Mouse (Mus musculus) CH12.LX (cell line): ENCODE measurements at regions not wholly inside any gene's neighbourhood (a gene's known extent, or its start where the extent isn't known, plus 50 kb on each side); places are given as distances from the start of the nearest gene placed in this dataset.

Experiments used
- DNase-seq: peaks from one replicate; pipeline ENCODE4 v3.0.0-alpha.2; 2013; ENCODE audit errors: extremely low read depth
- H3K27ac ChIP-seq: 2 replicates; pipeline ENCODE4 v1.5.1; 2012; ENCODE audit warnings: low read depth, mild to moderate bottlenecking, control low read depth, moderate library complexity; ENCODE audit not compliant: insufficient read depth
- H3K27me3 ChIP-seq: replicated peaks from 2 replicates; pipeline ENCODE3; 2012; ENCODE audit warnings: inconsistent platforms
- H3K36me3 ChIP-seq, 2 experiments: replicated peaks in 1 of 2; 2 replicates each; pipeline versions ENCODE3 to v1.6.1; 2012; ENCODE audit warnings: inconsistent platforms in 1 of 2, low read length in 1 of 2, mild to moderate bottlenecking in 1 of 2, mixed read lengths in 1 of 2, moderate library complexity in 1 of 2; ENCODE audit not compliant: control insufficient read depth in 1 of 2, insufficient read depth in 1 of 2
- H3K4me1 ChIP-seq, 2 experiments: 2 replicates each; pipeline ENCODE4 v1.6.1; 2012; ENCODE audit warnings: inconsistent platforms in 1 of 2, moderate library complexity in 1 of 2; ENCODE audit not compliant: insufficient read depth in 2 of 2, control insufficient read depth in 1 of 2
- H3K4me2 ChIP-seq: 2 replicates; pipeline ENCODE4 v1.6.1; 2012; ENCODE audit warnings: low read depth, mild to moderate bottlenecking, control low read depth; ENCODE audit not compliant: poor library complexity, insufficient read depth, severe bottlenecking
- H3K4me3 ChIP-seq, 3 experiments: fragments of 150-350 bp in 1 of 3; sonication (generic) in 1 of 3; replicated peaks in 1 of 3; 2 replicates each; pipeline versions ENCODE3 to v1.5.1; 2011 to 2012; ENCODE audit warnings: low read depth in 2 of 3, low read length in 2 of 3, mild to moderate bottlenecking in 2 of 3, moderate library complexity in 2 of 3, control low read depth in 1 of 3, improper control_type of control experiment in 1 of 3, inconsistent platforms in 1 of 3, mixed read lengths in 1 of 3; ENCODE audit not compliant: poor library complexity in 1 of 3
- H3K79me2 ChIP-seq: replicated peaks from 2 replicates; pipeline ENCODE4 v1.6.1; 2012; ENCODE audit warnings: mild to moderate bottlenecking, moderate library complexity; ENCODE audit not compliant: control insufficient read depth, poor library complexity, insufficient read depth, severe bottlenecking; ENCODE audit errors: extremely low read depth
- H3K9ac ChIP-seq: 2 replicates; pipeline ENCODE4 v1.6.1; 2012; ENCODE audit warnings: low read depth, mild to moderate bottlenecking, control low read depth, moderate library complexity; ENCODE audit not compliant: insufficient read depth
- H3K9me3 ChIP-seq: replicated peaks from 2 replicates; pipeline ENCODE3; 2012; ENCODE audit warnings: low read length, inconsistent platforms, mixed read lengths
- BHLHE40 ChIP-seq: IDR thresholded peaks from 2 replicates; pipeline ENCODE4 v1.6.1; 2011; ENCODE audit warnings: mild to moderate bottlenecking, low read depth, low read length, improper control_type of control experiment
- CHD1 ChIP-seq: IDR thresholded peaks from 2 replicates; pipeline ENCODE4 v1.6.1; 2012; ENCODE audit warnings: low read depth, low read length, improper control_type of control experiment, inconsistent platforms
- CHD2 ChIP-seq: IDR thresholded peaks from 2 replicates; pipeline ENCODE4 v1.6.1; 2011; ENCODE audit warnings: low read length, improper control_type of control experiment
- CTCF ChIP-seq, 2 experiments: IDR thresholded peaks in 1 of 2; conservative IDR thresholded peaks in 1 of 2; 2 replicates each; pipeline ENCODE4 v1.5.1; 2011 to 2012; ENCODE audit warnings: low read depth in 2 of 2, low read length in 2 of 2, improper control_type of control experiment in 1 of 2, inconsistent platforms in 1 of 2, mild to moderate bottlenecking in 1 of 2, moderate library complexity in 1 of 2
- E2F4 ChIP-seq: IDR thresholded peaks from 2 replicates; pipeline ENCODE4 v1.6.1; 2011; ENCODE audit warnings: low read depth, low read length, improper control_type of control experiment; ENCODE audit not compliant: insufficient replicate concordance
- EP300 ChIP-seq: IDR thresholded peaks from 2 replicates; pipeline ENCODE4 v1.6.1; 2011; ENCODE audit warnings: low read length, improper control_type of control experiment
- ETS1 ChIP-seq: conservative IDR thresholded peaks from 2 replicates; pipeline ENCODE4 v1.6.1; 2012; ENCODE audit warnings: low read depth, mild to moderate bottlenecking, inconsistent platforms, low read length, improper control_type of control experiment, moderate library complexity
- GABPA ChIP-seq: IDR thresholded peaks from 2 replicates; pipeline ENCODE4 v1.6.1; 2012; ENCODE audit warnings: low read depth, low read length, improper control_type of control experiment, inconsistent platforms; ENCODE audit not compliant: insufficient replicate concordance
- HCFC1 ChIP-seq: IDR thresholded peaks from 2 replicates; pipeline ENCODE4 v1.6.1; 2012; ENCODE audit warnings: low read depth, mild to moderate bottlenecking, inconsistent platforms, low read length, improper control_type of control experiment
- IRF4 ChIP-seq: IDR thresholded peaks from 2 replicates; pipeline ENCODE4 v1.6.1; 2014; ENCODE audit warnings: low read depth, mild to moderate bottlenecking, inconsistent platforms, low read length, improper control_type of control experiment
- JUN ChIP-seq: IDR thresholded peaks from 2 replicates; pipeline ENCODE4 v1.6.1; 2011; ENCODE audit warnings: low read depth, mild to moderate bottlenecking, low read length, improper control_type of control experiment, moderate library complexity; ENCODE audit not compliant: insufficient read depth
- JUND ChIP-seq: conservative IDR thresholded peaks from 2 replicates; pipeline ENCODE4 v1.6.1; 2011; ENCODE audit warnings: low read depth, low read length, improper control_type of control experiment
- KAT2A ChIP-seq: IDR thresholded peaks from 2 replicates; pipeline ENCODE4 v1.6.1; 2012; ENCODE audit warnings: low read length, improper control_type of control experiment, inconsistent platforms; ENCODE audit not compliant: insufficient replicate concordance
- MAX ChIP-seq: IDR thresholded peaks from 2 replicates; pipeline ENCODE4 v1.6.1; 2011; ENCODE audit warnings: low read length, improper control_type of control experiment
- MAZ ChIP-seq: IDR thresholded peaks from 2 replicates; pipeline ENCODE4 v1.6.1; 2012; ENCODE audit warnings: low read depth, mild to moderate bottlenecking, inconsistent platforms, low read length, improper control_type of control experiment, moderate library complexity
- MEF2A ChIP-seq: IDR thresholded peaks from 2 replicates; pipeline ENCODE4 v1.6.1; 2014; ENCODE audit warnings: low read depth, mild to moderate bottlenecking, inconsistent platforms, low read length, improper control_type of control experiment, borderline replicate concordance
- MXI1 ChIP-seq: IDR thresholded peaks from 2 replicates; pipeline ENCODE4 v1.6.1; 2011; ENCODE audit warnings: mild to moderate bottlenecking, low read depth, low read length, improper control_type of control experiment
- MYC ChIP-seq: IDR thresholded peaks from 2 replicates; pipeline ENCODE4 v1.6.1; 2011; ENCODE audit warnings: low read depth, mild to moderate bottlenecking, improper control_type of control experiment, low read length
- NELFE ChIP-seq: IDR thresholded peaks from 2 replicates; pipeline ENCODE4 v1.6.1; 2011; ENCODE audit warnings: low read depth, low read length, improper control_type of control experiment
- PAX5 ChIP-seq: IDR thresholded peaks from 2 replicates; pipeline ENCODE4 v1.6.1; 2012; ENCODE audit warnings: low read length, inconsistent platforms, mixed read lengths
- POLR2A ChIP-seq: IDR thresholded peaks from 2 replicates; pipeline ENCODE4 v1.6.1; 2011; ENCODE audit warnings: low read depth, mild to moderate bottlenecking, improper control_type of control experiment, low read length
- POLR2AphosphoS2 ChIP-seq: IDR thresholded peaks from 2 replicates; pipeline ENCODE4 v1.6.1; 2011; ENCODE audit warnings: low read depth, low read length, improper control_type of control experiment
- RAD21 ChIP-seq: IDR thresholded peaks from 2 replicates; pipeline ENCODE4 v1.6.1; 2011; ENCODE audit warnings: low read depth, mild to moderate bottlenecking, low read length, improper control_type of control experiment, moderate library complexity
- SIN3A ChIP-seq: IDR thresholded peaks from 2 replicates; pipeline ENCODE4 v1.6.1; 2012; ENCODE audit warnings: low read length, improper control_type of control experiment, inconsistent platforms
- SMC3 ChIP-seq: IDR thresholded peaks from 2 replicates; pipeline ENCODE4 v1.6.1; 2011; ENCODE audit warnings: low read depth, low read length, improper control_type of control experiment
- TCF12 ChIP-seq: IDR thresholded peaks from 2 replicates; pipeline ENCODE4 v1.6.1; 2014; ENCODE audit warnings: low read depth, mild to moderate bottlenecking, inconsistent platforms, low read length, improper control_type of control experiment
- UBTF ChIP-seq: IDR thresholded peaks from 2 replicates; pipeline ENCODE4 v1.6.1; 2012; ENCODE audit warnings: low read depth, mild to moderate bottlenecking, inconsistent platforms, low read length, improper control_type of control experiment, moderate library complexity
- USF1 ChIP-seq: IDR thresholded peaks from 2 replicates; pipeline ENCODE4 v1.6.1; 2014; ENCODE audit warnings: low read depth, mild to moderate bottlenecking, inconsistent platforms, low read length, improper control_type of control experiment
- USF2 ChIP-seq: conservative IDR thresholded peaks from 2 replicates; pipeline ENCODE4 v1.6.1; 2011; ENCODE audit warnings: low read depth, low read length, improper control_type of control experiment
- ZC3H11A ChIP-seq: IDR thresholded peaks from 2 replicates; pipeline ENCODE4 v1.6.1; 2012; ENCODE audit warnings: low read depth, mild to moderate bottlenecking, inconsistent platforms, low read length, improper control_type of control experiment
- ZKSCAN1 ChIP-seq: IDR thresholded peaks from 2 replicates; pipeline ENCODE4 v1.6.1; 2012; ENCODE audit warnings: low read depth, inconsistent platforms, low read length, improper control_type of control experiment, borderline replicate concordance
- ZMIZ1 ChIP-seq: IDR thresholded peaks from 2 replicates; pipeline ENCODE4 v1.6.1; 2012; ENCODE audit warnings: low read depth, mild to moderate bottlenecking, inconsistent platforms, low read length, improper control_type of control experiment
- ZNF384 ChIP-seq: IDR thresholded peaks from 2 replicates; pipeline ENCODE4 v1.6.1; 2012; ENCODE audit warnings: low read depth, low read length, improper control_type of control experiment, inconsistent platforms
- dilution Hi-C: fragments of 300-500 bp; cut with MboI; formaldehyde crosslinking; loops from 2 replicates; pipeline ENCODE4 v1.14.3; 2020; ENCODE audit warnings: low sequenced_read_pairs; ENCODE audit not compliant: extremely low pct_unique_long_range_greater_than_20kb, extremely low pct_ligation_motif_present
- in situ Hi-C: fragments of 300-500 bp; cut with MboI; formaldehyde crosslinking; loops from 3 replicates; pipeline ENCODE4 v1.14.3; 2019; ENCODE audit warnings: low sequenced_read_pairs, low pct_ligation_motif_present, low pct_unique_long_range_greater_than_20kb, mixed read lengths

DNA sequence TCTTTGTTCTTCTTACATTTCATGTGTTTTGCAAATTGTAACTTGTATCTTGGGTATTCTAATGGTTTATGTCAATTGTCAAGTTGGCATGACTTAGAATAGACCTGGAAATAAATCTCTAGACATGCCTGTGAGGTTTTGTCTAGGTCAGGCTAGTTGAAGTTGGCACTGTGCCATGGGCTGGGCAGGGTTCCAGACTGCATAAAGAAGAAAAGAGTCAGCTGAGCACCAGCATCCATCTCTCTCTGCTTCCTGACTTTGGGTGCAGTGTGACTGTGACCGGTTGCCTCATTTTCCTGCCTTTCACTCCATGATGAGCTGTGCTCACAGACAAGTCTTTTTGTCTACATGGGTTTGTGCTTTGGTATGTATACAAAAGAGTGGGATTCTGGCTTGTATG lies 91.9 kb upstream of the Lipc start:
- no peaks in the 10 kb centered on the region for H3K36me3 ChIP-seq
- no peak overlapping the region for H3K27ac ChIP-seq
- H3K4me3 ChIP-seq: no peak overlapping the region
- TF ChIP-seq BHLHE40: no peak
- TF ChIP-seq POLR2AphosphoS2: no peak
- no peak for TF ChIP-seq GABPA
- TF ChIP-seq EP300: no peak
- no peak for TF ChIP-seq UBTF
- TF ChIP-seq ZNF384: no peak
- TF ChIP-seq E2F4: no peak
- TF ChIP-seq CHD2: no peak
- TF ChIP-seq IRF4: no peak
- TF ChIP-seq POLR2A: no peak
- TF ChIP-seq NELFE: no peak
- no peak for TF ChIP-seq USF1
- no peaks in the 10 kb centered on the region for H3K79me2 ChIP-seq
- no peak overlapping the region for H3K4me2 ChIP-seq
- no peak overlapping the region for H3K9ac ChIP-seq
- no peaks in the 10 kb centered on the region for H3K27me3 ChIP-seq
- no peaks in the 10 kb centered on the region for H3K4me1 ChIP-seq
- dilution Hi-C loops (no loop called here), in situ Hi-C loops (no loop called here)
- no peaks in the 10 kb centered on the region for H3K9me3 ChIP-seq
- DNase-seq: no peak

DNA sequence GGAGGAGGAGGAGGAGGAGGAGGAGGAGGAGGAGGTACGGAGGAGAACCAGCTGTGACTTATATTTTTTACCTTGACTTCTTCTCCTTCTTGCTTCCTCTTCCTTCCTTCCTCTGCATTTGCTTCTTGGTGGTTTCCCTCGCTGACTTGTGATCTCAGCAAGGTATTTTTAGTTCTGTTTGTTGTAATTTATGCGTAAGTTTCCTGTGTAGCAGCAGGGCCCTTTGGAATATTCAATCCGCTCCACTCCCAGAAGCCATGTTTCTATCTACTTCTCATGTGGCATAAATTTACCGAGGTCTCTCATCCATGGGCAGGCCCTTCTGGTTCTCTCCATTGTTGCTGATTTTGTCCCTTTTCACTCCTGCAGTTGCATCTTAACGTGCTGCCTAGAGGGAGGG lies 83.3 kb upstream of the Lipc start:
- Histone ChIP-seq H3K36me3 (no peaks in the 10 kb centered on the region), H3K9ac (no peak overlapping the region), H3K27ac (0 out of 2 replicates have a peak overlapping the region, but pooled peaks have one; percentile 17), H3K4me1 (peaks cover 2 to 24% of the 10 kb centered on the region in 2 experiments; a peak in 3 of 4 replicates), H3K79me2 (no peaks in the 10 kb centered on the region), H3K4me2 (no peak overlapping the region), H3K4me3 (no peak overlapping the region), H3K9me3 (peaks cover 17% of the 10 kb centered on the region), H3K27me3 (no peaks in the 10 kb centered on the region)
- TF ChIP-seq ETS1: peak; percentile 32; the same call in 1 of the 2 replicates
- no peak for TF ChIP-seq NELFE
- no peak for TF ChIP-seq PAX5
- TF ChIP-seq MEF2A: peak; percentile 90
- TF ChIP-seq RAD21: no peak
- peak; percentile 32; the same call in 1 of the 2 replicates for TF ChIP-seq EP300
- no peak for TF ChIP-seq UBTF
- no peak for TF ChIP-seq USF1
- no peak; the same call in 1 of the 2 replicates for TF ChIP-seq JUN
- no peak for TF ChIP-seq ZC3H11A
- no peak for TF ChIP-seq BHLHE40
- no peak for TF ChIP-seq SMC3
- TF ChIP-seq ZKSCAN1: no peak
- TF ChIP-seq KAT2A: no peak
- TF ChIP-seq MAX: no peak
- no peak for TF ChIP-seq HCFC1
- TF ChIP-seq MAZ: no peak
- TF ChIP-seq E2F4: no peak
- no peak for TF ChIP-seq MYC
- TF ChIP-seq ZMIZ1: no peak
- TF ChIP-seq CTCF (conservative IDR thresholded peaks at IDR 0.05 in 1 of 2, IDR thresholded peaks at IDR 0.05 in 1 of 2; ENCODE audit: low read depth in 2 of 2, low read length in 2 of 2): no peak
- no peak for TF ChIP-seq USF2
- TF ChIP-seq JUND: no peak
- TF ChIP-seq ZNF384: no peak
- TF ChIP-seq POLR2A: no peak
- TF ChIP-seq MXI1: no peak
- TF ChIP-seq CHD2: no peak
- no peak for TF ChIP-seq CHD1
- 0 out of 2 replicates have a peak, but pooled peaks have one; percentile 11 for TF ChIP-seq IRF4
- TF ChIP-seq SIN3A: no peak
- no peak for TF ChIP-seq TCF12
- dilution Hi-C loops (no loop called here), in situ Hi-C loops (no loop called here)
- peak; percentile 43 for DNase-seq
